Mouse (Mus musculus): ENCODE results near the gene Xxylt1.

- no peak for TF ChIP-seq GATA1 (IDR thresholded peaks at IDR 0.05; ENCODE audit: borderline replicate concordance, low read length)
- TF ChIP-seq FLI1 (IDR thresholded peaks at IDR 0.05; ENCODE audit: low read length): no peak
These were observed 64.6 kb downstream of the Xxylt1 start for GRCm38 (mm10) chr16:31016669-31017068.

All from megakaryocyte, embryonic 14.5 days (primary cell).